Mouse (Mus musculus): Measurements from ENCODE around the gene Ccdc89. TPM values are rescaled to one million over a fixed set of nuclear protein-coding genes. Genes with fewer than 3 reads are reported as not detected.
A peak's percentile ranks its signal among the peaks of the same experiment; 100 is the strongest.

Ccdc89 gene
- polyA plus RNA-seq, 1 experiment from 2014 or later: 3.5 TPM

DNA sequence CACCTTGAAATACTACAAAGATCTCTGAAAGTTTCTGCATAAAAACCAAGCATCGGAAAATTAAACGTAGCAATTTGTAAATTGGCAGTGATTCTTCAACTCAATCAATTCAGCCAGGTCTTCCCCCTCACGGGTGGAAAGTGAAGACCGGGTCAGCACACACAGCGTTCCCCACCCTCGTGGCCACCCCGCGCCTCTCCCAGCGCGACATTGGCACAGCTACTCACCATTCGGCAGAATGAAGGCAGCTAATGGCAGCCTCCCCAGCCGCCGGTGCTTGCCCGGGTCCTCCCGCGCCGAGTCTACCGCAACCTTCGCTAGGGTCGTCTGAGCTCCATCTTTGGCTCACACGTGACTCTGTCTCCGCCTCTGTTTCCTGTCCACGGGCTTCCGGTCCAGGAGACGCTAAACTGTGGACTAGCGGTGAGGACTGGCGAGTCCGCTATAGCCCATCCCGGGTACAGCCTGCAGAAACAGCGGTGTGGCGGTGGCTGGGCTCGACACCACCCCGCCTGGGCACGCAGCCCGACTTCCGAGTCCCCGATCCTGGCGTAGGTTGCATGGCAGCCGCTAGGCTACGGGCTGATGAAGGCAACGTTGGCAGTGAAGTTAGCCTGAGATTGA, 30.6 kb downstream of the Ccdc89 start, which contains the start of gene Tmem126a:
TSS of gene Tmem126a (minus strand) at position 385 of the 624 bp plus-strand sequence.
- no peaks in the 10 kb centered on the region; the same call in 1 of the 2 replicates for H3K4me1 ChIP-seq (ENCODE audit: control insufficient read depth, insufficient read depth, low read length)
- under 1% methylated on average over 41 of the region's 41 CpGs for WGBS
- ATAC-seq (replicated peaks; ENCODE audit: insufficient number of reproducible peaks, low FRiP score, low TSS enrichment, low read depth) (peak; percentile 96), DNase-seq (ENCODE audit: low spot score) (peak; percentile 92)
- peaks cover 2% of the 10 kb centered on the region for H3K36me3 ChIP-seq (replicated peaks; ENCODE audit: control insufficient read depth, insufficient read depth, low read depth, low read length)
- H3K4me3 ChIP-seq (ENCODE audit: low read depth, low read length): peak within 1 kb of the TSS; percentile 68
- peak within 1 kb of the TSS; percentile 61 for H3K4me2 ChIP-seq (ENCODE audit: low read depth, low read length)
- peak within 1 kb of the TSS; percentile 79 for H3K27ac ChIP-seq (replicated peaks; ENCODE audit: low read depth, low read length)
- H3K9me3 ChIP-seq (replicated peaks; ENCODE audit: control insufficient read depth, low read length): no peaks in the 10 kb centered on the region
- H3K27me3 ChIP-seq (ENCODE audit: control insufficient read depth, insufficient read depth, low read length): no peaks in the 10 kb centered on the region
- H3K9ac ChIP-seq (replicated peaks; ENCODE audit: low read length): peak within 1 kb of the TSS; percentile 76

DNA sequence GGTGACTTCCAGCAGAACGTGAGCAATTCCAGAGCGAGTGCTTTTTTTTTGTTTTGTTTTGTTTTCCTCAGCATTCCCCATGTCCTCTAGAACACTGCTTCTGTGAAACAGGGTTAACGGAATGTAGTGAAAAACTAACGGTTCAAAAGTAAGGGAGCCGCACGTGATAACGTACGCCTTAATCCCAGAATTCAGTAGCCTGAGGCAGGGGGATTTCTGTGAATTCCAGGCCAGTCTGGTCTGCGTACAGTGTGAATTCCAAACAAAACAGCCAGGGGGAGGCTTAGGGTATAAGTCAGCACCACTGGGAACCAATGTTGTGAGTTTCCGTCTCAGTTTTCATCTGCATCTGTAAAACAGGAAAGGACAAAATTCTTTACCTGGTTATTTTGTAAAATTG, 31.1 kb downstream of the Ccdc89 start:
- Histone ChIP-seq H3K27ac (replicated peaks; ENCODE audit: low read depth, low read length) (peak overlapping the region; percentile 79), H3K9ac (replicated peaks; ENCODE audit: low read length) (peak overlapping the region; percentile 76), H3K4me3 (ENCODE audit: low read depth, low read length) (peak overlapping the region; percentile 68), H3K9me3 (replicated peaks; ENCODE audit: control insufficient read depth, low read length) (no peaks in the 10 kb centered on the region), H3K4me1 (ENCODE audit: control insufficient read depth, insufficient read depth, low read length) (no peaks in the 10 kb centered on the region; the same call in 1 of the 2 replicates), H3K27me3 (ENCODE audit: control insufficient read depth, insufficient read depth, low read length) (no peaks in the 10 kb centered on the region), H3K36me3 (replicated peaks; ENCODE audit: control insufficient read depth, insufficient read depth, low read depth, low read length) (peaks cover 2% of the 10 kb centered on the region), H3K4me2 (ENCODE audit: low read depth, low read length) (peak overlapping the region; percentile 61)
- WGBS: 17% methylated on average over 10 of the region's 10 CpGs
- DNase-seq (ENCODE audit: low spot score): peak; percentile 65
- ATAC-seq (replicated peaks; ENCODE audit: insufficient number of reproducible peaks, low FRiP score, low TSS enrichment, low read depth): peak; percentile 71

DNA sequence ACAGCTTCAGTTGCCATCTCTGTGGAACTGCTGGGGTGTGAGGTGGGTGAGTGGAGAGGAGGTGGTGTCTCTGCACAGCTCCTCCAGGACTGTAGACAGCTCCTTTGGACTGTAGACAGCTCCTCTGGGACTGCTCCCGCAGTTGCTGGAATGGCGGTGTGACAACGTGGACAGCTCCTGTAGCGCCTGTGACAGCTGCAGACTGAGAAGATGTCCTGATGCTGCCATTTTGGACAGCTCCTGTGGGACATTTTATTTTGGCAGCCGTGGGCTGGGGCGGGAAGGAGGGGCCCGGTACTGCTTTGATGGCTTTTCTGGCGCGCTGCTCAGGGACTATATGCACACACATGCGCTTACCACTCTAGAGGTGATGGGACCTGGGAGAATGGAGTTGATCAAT, 34.0 kb downstream of the Ccdc89 start:
- Histone ChIP-seq H3K9me3 (replicated peaks; ENCODE audit: control insufficient read depth, low read length) (no peaks in the 10 kb centered on the region), H3K9ac (replicated peaks; ENCODE audit: low read length) (no peak overlapping the region), H3K4me1 (ENCODE audit: control insufficient read depth, insufficient read depth, low read length) (no peaks in the 10 kb centered on the region; the same call in 1 of the 2 replicates), H3K4me3 (ENCODE audit: low read depth, low read length) (no peak overlapping the region), H3K36me3 (replicated peaks; ENCODE audit: control insufficient read depth, insufficient read depth, low read depth, low read length) (no peaks in the 10 kb centered on the region), H3K27me3 (ENCODE audit: control insufficient read depth, insufficient read depth, low read length) (no peaks in the 10 kb centered on the region), H3K27ac (replicated peaks; ENCODE audit: low read depth, low read length) (no peak overlapping the region), H3K4me2 (ENCODE audit: low read depth, low read length) (no peak overlapping the region)
- ATAC-seq (replicated peaks; ENCODE audit: insufficient number of reproducible peaks, low FRiP score, low TSS enrichment, low read depth): no peak
- WGBS: 56% methylated on average over 10 of the region's 10 CpGs
- DNase-seq (ENCODE audit: low spot score): no peak

DNA sequence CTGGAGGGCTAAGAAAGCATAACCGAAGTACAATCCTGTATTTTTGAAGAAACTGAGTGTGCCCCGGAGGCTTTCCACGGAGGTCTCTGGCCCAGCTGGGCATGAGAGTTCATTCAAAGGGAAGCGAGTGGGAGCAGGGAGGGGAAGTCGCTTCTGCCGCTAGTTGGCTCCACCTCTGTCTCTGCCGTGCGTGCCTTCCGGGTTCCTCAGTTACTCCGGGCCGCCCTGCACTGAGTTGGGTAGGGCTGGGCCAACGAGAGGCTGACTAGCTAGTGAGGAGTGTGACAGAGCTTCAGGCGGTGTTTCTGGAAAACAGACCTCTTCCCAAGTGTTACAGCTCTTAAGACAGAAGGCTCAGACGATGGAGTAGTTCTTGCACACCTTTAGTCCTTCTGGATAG, 34.6 kb downstream of the Ccdc89 start:
- Histone ChIP-seq H3K4me2 (ENCODE audit: low read depth, low read length) (no peak overlapping the region), H3K4me3 (ENCODE audit: low read depth, low read length) (no peak overlapping the region), H3K9ac (replicated peaks; ENCODE audit: low read length) (no peak overlapping the region), H3K9me3 (replicated peaks; ENCODE audit: control insufficient read depth, low read length) (no peaks in the 10 kb centered on the region), H3K36me3 (replicated peaks; ENCODE audit: control insufficient read depth, insufficient read depth, low read depth, low read length) (no peaks in the 10 kb centered on the region), H3K27me3 (ENCODE audit: control insufficient read depth, insufficient read depth, low read length) (no peaks in the 10 kb centered on the region), H3K4me1 (ENCODE audit: control insufficient read depth, insufficient read depth, low read length) (no peaks in the 10 kb centered on the region; the same call in 1 of the 2 replicates), H3K27ac (replicated peaks; ENCODE audit: low read depth, low read length) (no peak overlapping the region)
- DNase-seq (ENCODE audit: low spot score): peak; percentile 37
- no peak for ATAC-seq (replicated peaks; ENCODE audit: insufficient number of reproducible peaks, low FRiP score, low TSS enrichment, low read depth)
- 16% methylated on average over 14 of the region's 14 CpGs for WGBS

DNA sequence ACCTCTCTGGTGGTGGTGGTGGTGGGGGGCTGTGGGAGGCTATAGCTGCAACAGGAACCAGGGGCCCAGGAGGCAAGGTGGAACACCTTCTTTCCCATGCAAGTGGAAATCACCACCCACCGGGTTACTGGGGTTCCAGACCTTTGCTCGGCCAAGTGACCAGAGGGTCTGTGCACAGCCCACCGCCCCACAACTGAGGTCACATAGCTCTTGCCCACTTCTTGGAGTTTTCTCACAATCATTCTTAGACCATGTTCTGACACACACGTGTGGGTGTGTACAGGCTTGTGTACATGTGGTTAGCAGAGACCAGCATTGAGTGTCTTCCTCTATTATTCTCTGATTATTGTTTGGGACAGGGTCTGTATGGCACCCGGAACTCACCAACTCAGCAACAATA, 35.1 kb downstream of the Ccdc89 start:
- Histone ChIP-seq H3K9me3 (replicated peaks; ENCODE audit: control insufficient read depth, low read length) (no peaks in the 10 kb centered on the region), H3K4me1 (ENCODE audit: control insufficient read depth, insufficient read depth, low read length) (no peaks in the 10 kb centered on the region; the same call in 1 of the 2 replicates), H3K9ac (replicated peaks; ENCODE audit: low read length) (no peak overlapping the region), H3K27me3 (ENCODE audit: control insufficient read depth, insufficient read depth, low read length) (no peaks in the 10 kb centered on the region), H3K4me3 (ENCODE audit: low read depth, low read length) (no peak overlapping the region), H3K4me2 (ENCODE audit: low read depth, low read length) (no peak overlapping the region), H3K36me3 (replicated peaks; ENCODE audit: control insufficient read depth, insufficient read depth, low read depth, low read length) (no peaks in the 10 kb centered on the region), H3K27ac (replicated peaks; ENCODE audit: low read depth, low read length) (no peak overlapping the region)
- DNase-seq (ENCODE audit: low spot score) (no peak), ATAC-seq (replicated peaks; ENCODE audit: insufficient number of reproducible peaks, low FRiP score, low TSS enrichment, low read depth) (no peak)
- 92% methylated on average over 5 of the region's 5 CpGs for WGBS

DNA sequence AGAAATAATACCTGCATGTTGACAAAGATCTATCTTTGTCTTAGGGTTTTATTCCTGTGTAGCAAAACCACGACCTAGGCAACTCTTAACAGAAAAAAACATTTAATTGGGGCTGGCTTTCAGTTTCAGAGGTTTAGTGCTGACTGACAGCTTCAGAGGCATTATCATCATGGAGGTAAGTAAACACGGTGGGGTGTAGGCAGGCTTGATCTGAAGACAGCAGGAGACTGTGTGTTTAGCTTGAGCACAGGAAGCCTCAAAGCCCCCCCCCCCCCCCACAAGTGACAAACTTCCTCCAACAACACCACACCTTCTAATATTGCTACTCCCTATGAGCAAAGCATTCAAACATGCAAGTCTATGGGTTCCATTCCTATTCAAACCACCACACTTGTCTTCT, 47.1 kb downstream of the Ccdc89 start:
- H3K4me1 ChIP-seq (ENCODE audit: control insufficient read depth, insufficient read depth, low read length): no peaks in the 10 kb centered on the region
- no peak overlapping the region for H3K4me2 ChIP-seq (ENCODE audit: low read depth, low read length)
- DNase-seq (ENCODE audit: low spot score): no peak
- no peak overlapping the region for H3K9ac ChIP-seq (replicated peaks; ENCODE audit: low read length)
- no peak for ATAC-seq (replicated peaks; ENCODE audit: insufficient number of reproducible peaks, low FRiP score, low TSS enrichment, low read depth)
- H3K27ac ChIP-seq (replicated peaks; ENCODE audit: low read depth, low read length): no peak overlapping the region
- H3K9me3 ChIP-seq (replicated peaks; ENCODE audit: control insufficient read depth, low read length): no peaks in the 10 kb centered on the region
- no peaks in the 10 kb centered on the region for H3K36me3 ChIP-seq (replicated peaks; ENCODE audit: control insufficient read depth, insufficient read depth, low read depth, low read length)
- no peak overlapping the region for H3K4me3 ChIP-seq (ENCODE audit: low read depth, low read length)
- H3K27me3 ChIP-seq (ENCODE audit: control insufficient read depth, insufficient read depth, low read length): peaks cover 2% of the 10 kb centered on the region; the same call in 1 of the 2 replicates
- WGBS: 56% methylated on average over 2 of the region's 2 CpGs

DNA sequence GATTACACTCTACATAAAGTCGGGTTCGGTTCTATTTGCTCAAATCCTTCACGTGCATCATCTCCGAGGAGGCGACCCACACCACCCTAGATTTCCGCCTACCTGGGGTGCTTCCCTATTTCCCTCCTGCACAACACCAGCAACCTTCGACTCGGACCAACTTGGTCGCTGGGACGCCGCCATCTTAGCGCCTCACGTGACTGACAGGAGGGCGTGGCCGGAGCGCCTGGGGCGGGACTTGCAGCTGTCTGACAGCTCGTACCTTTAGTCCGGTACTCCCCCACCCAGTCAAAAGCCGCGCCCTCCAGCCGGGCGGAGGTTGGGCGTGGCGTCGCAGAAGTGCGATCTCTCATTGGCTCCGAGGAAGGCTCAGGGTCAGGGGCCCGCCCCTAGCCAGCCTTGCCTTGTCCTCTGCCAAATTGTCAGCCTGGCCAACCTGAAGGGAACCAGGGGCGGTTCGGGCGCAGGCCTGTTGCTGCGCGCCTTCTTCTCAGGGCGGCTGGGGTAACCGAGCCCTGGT, 49.5 kb downstream of the Ccdc89 start, which contains the start of gene Tmem126b:
TSS of gene Tmem126b (minus strand) at position 209 of the 520 bp plus-strand sequence.
- H3K36me3 ChIP-seq (replicated peaks; ENCODE audit: control insufficient read depth, insufficient read depth, low read depth, low read length): no peaks in the 10 kb centered on the region
- H3K9me3 ChIP-seq (replicated peaks; ENCODE audit: control insufficient read depth, low read length): no peaks in the 10 kb centered on the region
- H3K4me2 ChIP-seq (ENCODE audit: low read depth, low read length): peak within 1 kb of the TSS; percentile 88
- WGBS: 0% methylated on average over 36 of the region's 36 CpGs
- H3K27me3 ChIP-seq (ENCODE audit: control insufficient read depth, insufficient read depth, low read length): peaks cover 2% of the 10 kb centered on the region; the same call in 1 of the 2 replicates
- no peaks in the 10 kb centered on the region for H3K4me1 ChIP-seq (ENCODE audit: control insufficient read depth, insufficient read depth, low read length)
- no peak within 1 kb of the TSS; the same call in 1 of the 2 replicates for H3K27ac ChIP-seq (replicated peaks; ENCODE audit: low read depth, low read length)
- peak; percentile 98 for DNase-seq (ENCODE audit: low spot score)
- H3K4me3 ChIP-seq (ENCODE audit: low read depth, low read length): peak within 1 kb of the TSS; percentile 65
- peak within 1 kb of the TSS; percentile 72 for H3K9ac ChIP-seq (replicated peaks; ENCODE audit: low read length)
- ATAC-seq (replicated peaks; ENCODE audit: insufficient number of reproducible peaks, low FRiP score, low TSS enrichment, low read depth): peak; percentile 100

All from embryonic facial prominence, embryonic 11.5 days (tissue).